Mouse (Mus musculus): ENCODE measurements around the gene Tymp. TPM values are rescaled to one million over a fixed set of nuclear protein-coding genes. Genes with fewer than 3 reads are reported as not detected.

The Tymp gene
- polyA plus RNA-seq, 1 experiment from 2014 or later, result 1.4 TPM

DNA sequence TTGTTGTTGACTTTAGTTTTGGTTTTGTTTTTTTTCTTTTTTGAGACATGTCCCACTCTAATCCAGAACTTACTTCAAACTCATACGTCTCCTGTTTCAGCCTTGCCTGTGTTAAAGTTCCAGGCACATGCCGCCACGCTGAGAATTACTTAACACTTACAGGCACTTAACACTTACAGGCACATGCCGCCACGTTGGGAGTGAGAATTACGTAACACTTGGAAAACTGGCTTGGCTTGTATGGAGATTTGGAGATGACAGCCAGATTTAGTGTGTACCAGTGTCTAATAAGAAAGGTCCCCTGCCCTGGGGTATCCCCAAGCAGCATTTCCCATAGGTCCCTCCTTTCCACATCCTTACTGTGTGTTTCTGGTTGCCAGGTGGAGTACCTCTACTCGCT is 13.8 kb downstream of the Tymp start:
- Histone ChIP-seq H3K4me2 (ENCODE audit: low read depth, low read length) (no peak overlapping the region), H3K36me3 (ENCODE audit: control insufficient read depth, insufficient read depth, low read length) (peaks cover 38% of the 10 kb centered on the region), H3K27me3 (ENCODE audit: control insufficient read depth, insufficient read depth, low read length) (no peaks in the 10 kb centered on the region), H3K4me1 (ENCODE audit: control insufficient read depth, insufficient read depth, low read length) (0 out of 2 replicates have a peak, but pooled peaks cover 3% of the 10 kb centered on the region), H3K4me3 (replicated peaks; ENCODE audit: low read length) (no peak overlapping the region), H3K9ac (ENCODE audit: low read length) (no peak overlapping the region), H3K9me3 (replicated peaks; ENCODE audit: control insufficient read depth, low read length) (no peaks in the 10 kb centered on the region), H3K27ac (ENCODE audit: low read length) (no peak overlapping the region)
- WGBS, result 83% methylated on average over 7 of the region's 7 CpGs
- no peak for ATAC-seq (ENCODE audit: insufficient read depth, low FRiP score)

DNA sequence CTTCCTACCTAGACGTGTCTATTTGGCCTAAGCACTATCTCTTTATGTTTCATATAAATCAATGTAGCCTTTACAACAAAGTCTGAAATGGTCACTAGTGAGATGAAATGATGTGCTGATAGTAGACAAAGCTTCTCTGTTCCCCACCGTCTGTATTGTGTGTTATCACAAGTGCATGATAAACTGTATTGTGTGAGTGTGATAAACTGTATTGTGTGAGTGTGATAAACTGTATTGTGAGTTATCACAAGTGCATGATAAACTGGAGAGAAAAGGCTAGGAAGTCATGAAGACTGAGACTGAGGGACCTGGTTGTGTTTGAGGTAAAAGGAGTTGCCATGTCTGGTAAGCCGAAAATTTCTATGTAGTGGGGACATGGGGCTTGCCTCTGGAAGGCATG is 18.1 kb downstream of the Tymp start:
- no peak for ATAC-seq (ENCODE audit: insufficient read depth, low FRiP score)
- no peaks in the 10 kb centered on the region for H3K27me3 ChIP-seq (ENCODE audit: control insufficient read depth, insufficient read depth, low read length)
- H3K4me1 ChIP-seq (ENCODE audit: control insufficient read depth, insufficient read depth, low read length), result peaks cover 13% of the 10 kb centered on the region
- H3K9ac ChIP-seq (ENCODE audit: low read length), result no peak overlapping the region
- no peak overlapping the region for H3K4me2 ChIP-seq (ENCODE audit: low read depth, low read length)
- no peak overlapping the region for H3K4me3 ChIP-seq (replicated peaks; ENCODE audit: low read length)
- WGBS, result 73% methylated on average over 3 of the region's 3 CpGs
- no peak overlapping the region for H3K27ac ChIP-seq (ENCODE audit: low read length)
- peaks cover 16% of the 10 kb centered on the region for H3K36me3 ChIP-seq (ENCODE audit: control insufficient read depth, insufficient read depth, low read length)
- H3K9me3 ChIP-seq (replicated peaks; ENCODE audit: control insufficient read depth, low read length), result no peaks in the 10 kb centered on the region

DNA sequence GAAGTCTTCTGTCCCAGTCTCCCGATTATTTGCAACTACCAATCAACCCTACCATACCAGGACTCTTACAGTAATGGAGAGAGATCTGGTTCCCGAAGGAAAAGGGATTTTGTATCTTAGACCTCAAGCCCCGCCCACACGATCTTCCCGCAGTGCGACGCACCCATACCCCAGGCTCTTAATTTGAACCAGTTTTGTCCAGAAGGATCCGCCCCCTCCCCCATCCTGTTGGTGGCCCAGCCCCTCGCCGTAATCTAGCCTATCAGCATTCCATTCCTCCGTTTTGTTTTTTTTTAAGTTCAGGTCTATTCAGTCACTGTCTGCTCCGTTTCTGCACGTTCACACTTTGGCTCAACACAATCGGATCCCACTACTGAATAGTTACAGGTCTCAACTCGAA is 20.5 kb downstream of the Tymp start:
- Histone ChIP-seq H3K27ac (ENCODE audit: low read length) (peak overlapping the region; percentile 96), H3K9me3 (replicated peaks; ENCODE audit: control insufficient read depth, low read length) (no peaks in the 10 kb centered on the region), H3K9ac (ENCODE audit: low read length) (peak overlapping the region; percentile 86), H3K4me1 (ENCODE audit: control insufficient read depth, insufficient read depth, low read length) (peaks cover 13% of the 10 kb centered on the region), H3K4me2 (ENCODE audit: low read depth, low read length) (peak overlapping the region; percentile 77), H3K27me3 (ENCODE audit: control insufficient read depth, insufficient read depth, low read length) (no peaks in the 10 kb centered on the region), H3K4me3 (replicated peaks; ENCODE audit: low read length) (peak overlapping the region; percentile 86), H3K36me3 (ENCODE audit: control insufficient read depth, insufficient read depth, low read length) (peaks cover 24% of the 10 kb centered on the region)
- ATAC-seq (ENCODE audit: insufficient read depth, low FRiP score), result peak; percentile 75; the same call in 1 of the 2 replicates
- under 1% methylated on average over 15 of the region's 15 CpGs for WGBS

DNA sequence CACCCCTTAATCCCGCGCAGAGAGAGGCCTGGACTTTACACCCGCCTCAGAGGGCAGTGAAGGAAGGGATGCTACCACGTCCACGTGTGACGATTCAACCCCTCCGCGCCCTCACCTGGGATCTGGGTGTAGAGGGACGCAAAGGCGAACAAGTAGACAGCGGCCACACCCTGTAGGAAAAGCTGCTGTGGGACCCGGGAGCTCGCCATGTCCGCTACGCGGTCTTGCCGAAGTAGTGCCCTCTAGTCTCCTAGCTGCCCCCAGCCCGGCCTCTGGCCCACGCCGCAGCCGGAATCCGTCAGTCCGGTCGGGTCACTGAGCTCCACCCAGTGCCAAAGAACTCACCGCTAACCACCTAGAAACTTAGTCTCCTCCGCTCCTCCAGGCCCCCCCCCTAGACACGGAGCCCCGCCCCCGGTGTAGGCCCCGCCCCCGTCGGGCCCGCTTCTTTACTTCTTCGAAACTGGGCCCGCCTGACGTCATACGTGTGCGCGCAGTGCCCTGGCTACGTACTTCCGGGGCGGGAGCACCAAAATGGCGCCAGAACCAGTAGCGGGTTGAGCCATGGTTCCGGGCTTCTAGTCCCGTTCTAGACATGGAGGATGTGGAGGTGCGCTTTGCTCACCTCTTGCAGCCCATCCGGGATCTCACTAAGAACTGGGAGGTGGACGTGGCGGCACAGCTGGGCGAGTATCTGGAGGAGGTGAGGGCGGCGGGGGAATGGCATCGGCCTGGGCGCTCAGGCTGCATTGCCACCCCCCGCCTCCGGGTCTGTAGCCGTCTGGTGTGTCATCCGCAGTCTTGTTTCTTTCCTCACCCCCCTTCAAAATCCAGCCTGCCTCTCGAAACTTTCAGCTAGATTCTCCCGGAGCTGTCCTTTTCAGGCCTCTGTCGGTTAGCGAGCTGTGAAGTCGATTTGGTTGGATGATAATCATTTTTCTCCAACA is 21.3 kb downstream of the Tymp start, which contains the start of the genes Lmf2 and Ncaph2:
Gene Lmf2 (minus strand): TSS at position 419 of the 947 bp plus-strand sequence.
Gene Ncaph2 (plus strand): TSS at position 479 of the 947 bp plus-strand sequence.
- Histone ChIP-seq H3K9me3 (replicated peaks; ENCODE audit: control insufficient read depth, low read length) (no peaks in the 10 kb centered on the region), H3K9ac (ENCODE audit: low read length) (peak within 1 kb of the TSS; percentile 86), H3K4me1 (ENCODE audit: control insufficient read depth, insufficient read depth, low read length) (peaks cover 13% of the 10 kb centered on the region), H3K4me2 (ENCODE audit: low read depth, low read length) (peak within 1 kb of the TSS; percentile 96), H3K4me3 (replicated peaks; ENCODE audit: low read length) (peak within 1 kb of the TSS; percentile 86), H3K27ac (ENCODE audit: low read length) (peak within 1 kb of the TSS; percentile 96), H3K36me3 (ENCODE audit: control insufficient read depth, insufficient read depth, low read length) (peaks cover 17% of the 10 kb centered on the region), H3K27me3 (ENCODE audit: control insufficient read depth, insufficient read depth, low read length) (no peaks in the 10 kb centered on the region)
- under 1% methylated on average over 64 of the region's 64 CpGs for WGBS
- peak; percentile 92 for ATAC-seq (ENCODE audit: insufficient read depth, low FRiP score)

DNA sequence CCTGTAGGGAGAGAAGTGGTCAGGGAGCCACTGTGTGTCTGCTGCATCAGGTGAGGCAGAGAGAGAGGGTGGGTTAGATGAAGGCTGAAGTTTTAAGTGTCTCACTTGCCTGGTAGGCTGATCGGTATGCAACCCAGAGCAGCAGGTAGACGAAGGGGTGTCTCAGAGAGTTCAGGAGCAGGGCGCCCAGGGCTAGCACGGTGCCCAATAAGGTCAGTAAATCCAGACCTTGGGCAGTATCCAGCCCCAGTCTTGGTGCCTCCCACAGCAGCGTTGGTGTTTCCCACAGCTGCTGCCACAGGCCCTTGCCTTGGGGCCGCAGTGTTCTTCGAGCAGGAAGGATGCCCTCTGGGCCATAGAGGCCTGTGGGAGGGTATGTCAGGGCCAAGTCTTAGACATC is 22.4 kb downstream of the Tymp start:
- H3K9ac ChIP-seq (ENCODE audit: low read length), result peak overlapping the region; percentile 86
- ATAC-seq (ENCODE audit: insufficient read depth, low FRiP score), result no peak
- H3K27ac ChIP-seq (ENCODE audit: low read length), result no peak overlapping the region
- H3K36me3 ChIP-seq (ENCODE audit: control insufficient read depth, insufficient read depth, low read length), result peaks cover 14% of the 10 kb centered on the region
- WGBS, result 69% methylated on average over 7 of the region's 7 CpGs
- H3K9me3 ChIP-seq (replicated peaks; ENCODE audit: control insufficient read depth, low read length), result no peaks in the 10 kb centered on the region
- H3K4me2 ChIP-seq (ENCODE audit: low read depth, low read length), result peak overlapping the region; percentile 96
- no peaks in the 10 kb centered on the region for H3K27me3 ChIP-seq (ENCODE audit: control insufficient read depth, insufficient read depth, low read length)
- peaks cover 13% of the 10 kb centered on the region for H3K4me1 ChIP-seq (ENCODE audit: control insufficient read depth, insufficient read depth, low read length)
- H3K4me3 ChIP-seq (replicated peaks; ENCODE audit: low read length), result peak overlapping the region; percentile 86

DNA sequence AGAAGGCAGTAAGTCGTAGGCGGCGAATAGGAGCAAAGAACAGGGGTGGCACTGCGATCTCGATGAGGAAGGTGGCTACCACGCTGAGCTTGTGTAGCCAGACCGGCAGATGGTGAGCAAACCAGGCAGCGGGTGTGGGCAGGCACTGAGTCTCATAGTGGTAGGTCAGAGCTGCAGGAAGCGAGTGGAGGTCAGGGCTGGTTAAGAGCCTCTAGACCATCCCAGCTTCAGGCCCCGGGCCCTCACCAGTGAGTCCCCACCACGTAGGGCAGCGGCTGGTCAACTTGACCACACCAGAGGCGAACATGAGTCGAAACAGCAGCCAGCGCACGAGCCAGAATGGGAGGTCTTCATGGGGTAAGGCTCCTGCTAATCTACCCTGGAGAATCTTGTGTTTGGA is 23.0 kb downstream of the Tymp start:
- ATAC-seq (ENCODE audit: insufficient read depth, low FRiP score), result no peak
- no peak overlapping the region for H3K4me3 ChIP-seq (replicated peaks; ENCODE audit: low read length)
- 0 out of 2 replicates have a peak overlapping the region, but pooled peaks have one; percentile 32 for H3K9ac ChIP-seq (ENCODE audit: low read length)
- peaks cover 13% of the 10 kb centered on the region for H3K4me1 ChIP-seq (ENCODE audit: control insufficient read depth, insufficient read depth, low read length)
- 92% methylated on average over 16 of the region's 16 CpGs for WGBS
- H3K27me3 ChIP-seq (ENCODE audit: control insufficient read depth, insufficient read depth, low read length), result no peaks in the 10 kb centered on the region
- H3K36me3 ChIP-seq (ENCODE audit: control insufficient read depth, insufficient read depth, low read length), result peaks cover 14% of the 10 kb centered on the region
- H3K27ac ChIP-seq (ENCODE audit: low read length), result no peak overlapping the region
- no peak overlapping the region for H3K4me2 ChIP-seq (ENCODE audit: low read depth, low read length)
- H3K9me3 ChIP-seq (replicated peaks; ENCODE audit: control insufficient read depth, low read length), result no peaks in the 10 kb centered on the region

DNA sequence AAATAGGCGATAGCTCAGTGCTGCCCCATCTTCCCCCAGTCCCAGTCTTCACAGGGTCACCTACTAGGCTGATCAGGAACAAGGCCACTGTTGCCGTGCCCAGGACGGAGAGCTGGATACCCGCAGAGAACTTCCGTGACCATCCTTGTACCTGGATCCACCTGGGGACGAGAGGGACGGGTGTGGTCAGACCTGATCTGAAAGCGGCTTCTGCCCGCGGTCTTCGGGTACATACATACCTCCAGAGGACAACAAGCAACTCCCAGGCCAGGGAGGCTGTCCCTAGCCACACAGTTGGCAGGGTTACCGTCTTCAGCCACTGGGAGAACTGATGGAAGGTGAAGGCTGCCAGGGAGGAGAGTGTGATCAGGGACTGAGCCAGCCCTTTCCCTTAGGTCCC is 24.0 kb downstream of the Tymp start:
- Histone ChIP-seq H3K4me2 (ENCODE audit: low read depth, low read length) (no peak overlapping the region), H3K36me3 (ENCODE audit: control insufficient read depth, insufficient read depth, low read length) (peaks cover 14% of the 10 kb centered on the region), H3K9me3 (replicated peaks; ENCODE audit: control insufficient read depth, low read length) (no peaks in the 10 kb centered on the region), H3K4me1 (ENCODE audit: control insufficient read depth, insufficient read depth, low read length) (peaks cover 9% of the 10 kb centered on the region), H3K9ac (ENCODE audit: low read length) (no peak overlapping the region), H3K4me3 (replicated peaks; ENCODE audit: low read length) (no peak overlapping the region), H3K27me3 (ENCODE audit: control insufficient read depth, insufficient read depth, low read length) (no peaks in the 10 kb centered on the region), H3K27ac (ENCODE audit: low read length) (no peak overlapping the region)
- no peak for ATAC-seq (ENCODE audit: insufficient read depth, low FRiP score)
- WGBS, result 92% methylated on average over 12 of the region's 12 CpGs

DNA sequence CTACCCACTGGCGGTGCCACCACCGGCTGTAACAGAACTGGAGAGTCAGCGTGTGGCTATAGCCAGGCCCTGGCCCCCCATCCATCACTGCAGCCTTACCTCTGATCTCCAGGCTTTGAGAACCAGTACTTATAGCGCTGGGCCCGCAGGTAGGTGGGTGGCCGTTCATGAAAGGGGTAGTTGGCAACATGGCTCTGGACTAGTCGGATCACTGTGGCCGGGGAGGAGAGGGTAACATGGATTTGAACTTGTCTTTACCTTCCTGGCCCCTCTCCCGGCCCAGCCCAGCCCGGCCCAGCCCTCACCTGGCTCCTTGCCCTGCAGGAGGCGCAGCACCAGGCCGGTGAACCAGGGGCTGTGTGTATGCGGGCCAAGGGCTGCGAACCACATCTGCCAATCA is 24.8 kb downstream of the Tymp start:
- H3K27ac ChIP-seq (ENCODE audit: low read length), result no peak overlapping the region
- no peak overlapping the region for H3K4me3 ChIP-seq (replicated peaks; ENCODE audit: low read length)
- H3K9me3 ChIP-seq (replicated peaks; ENCODE audit: control insufficient read depth, low read length), result no peaks in the 10 kb centered on the region
- no peaks in the 10 kb centered on the region for H3K27me3 ChIP-seq (ENCODE audit: control insufficient read depth, insufficient read depth, low read length)
- 93% methylated on average over 14 of the region's 14 CpGs for WGBS
- no peak overlapping the region for H3K9ac ChIP-seq (ENCODE audit: low read length)
- peaks cover 14% of the 10 kb centered on the region for H3K36me3 ChIP-seq (ENCODE audit: control insufficient read depth, insufficient read depth, low read length)
- peaks cover 9% of the 10 kb centered on the region for H3K4me1 ChIP-seq (ENCODE audit: control insufficient read depth, insufficient read depth, low read length)
- H3K4me2 ChIP-seq (ENCODE audit: low read depth, low read length), result no peak overlapping the region
- no peak for ATAC-seq (ENCODE audit: insufficient read depth, low FRiP score)

DNA sequence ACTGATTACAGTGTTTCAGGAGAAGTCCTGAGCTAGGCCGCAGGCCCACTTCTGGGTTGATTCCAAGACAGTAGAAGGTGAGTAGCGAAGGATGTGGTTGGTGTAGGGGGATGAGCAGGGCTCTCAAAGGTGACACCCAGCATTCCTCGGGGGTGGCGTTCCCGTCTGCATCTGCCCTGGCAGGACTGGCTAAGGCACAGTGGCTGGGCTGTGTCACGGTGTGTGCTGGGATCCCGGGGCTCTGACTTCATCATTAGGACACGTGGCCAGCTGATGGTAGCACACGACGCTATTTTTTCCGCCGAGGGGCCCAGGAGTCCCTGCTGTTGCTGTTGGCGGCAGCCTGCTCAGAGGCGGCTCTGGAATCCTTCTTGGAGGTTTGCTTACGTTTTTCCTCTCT is 25.5 kb downstream of the Tymp start:
- Histone ChIP-seq H3K27me3 (ENCODE audit: control insufficient read depth, insufficient read depth, low read length) (no peaks in the 10 kb centered on the region), H3K4me3 (replicated peaks; ENCODE audit: low read length) (no peak overlapping the region), H3K9ac (ENCODE audit: low read length) (no peak overlapping the region), H3K4me2 (ENCODE audit: low read depth, low read length) (no peak overlapping the region), H3K4me1 (ENCODE audit: control insufficient read depth, insufficient read depth, low read length) (peaks cover 9% of the 10 kb centered on the region), H3K27ac (ENCODE audit: low read length) (no peak overlapping the region), H3K9me3 (replicated peaks; ENCODE audit: control insufficient read depth, low read length) (no peaks in the 10 kb centered on the region), H3K36me3 (ENCODE audit: control insufficient read depth, insufficient read depth, low read length) (peaks cover 14% of the 10 kb centered on the region)
- no peak for ATAC-seq (ENCODE audit: insufficient read depth, low FRiP score)
- WGBS, result 88% methylated on average over 15 of the region's 15 CpGs
